Mouse (Mus musculus) limb, embryonic 13.5 days (tissue): Measurements from ENCODE around the gene Gm2012. TPM values are rescaled to one million over a fixed set of nuclear protein-coding genes. Genes with fewer than 3 reads are reported as not detected.
"Not testable (repeated sequence)": the region's sequence is repeated elsewhere in the genome, so short reads cannot be mapped to it uniquely, and the experiment has no call there.

ENCODE experiments used
- ATAC-seq: fragments of 200-750 bp; cut with Nextera tagmentation; 2 replicates; pipeline ENCODE4 v1.8.0; 2017; ENCODE audit warnings: low read depth, moderate number of reproducible peaks, moderate TSS enrichment; ENCODE audit not compliant: low FRiP score
- H3K27ac ChIP-seq: fragments of 300-500 bp; sonication (generic); 2 replicates; pipeline ENCODE4 v1.5.1; 2015; ENCODE audit warnings: inconsistent platforms, mild to moderate bottlenecking, moderate library complexity
- H3K27me3 ChIP-seq: fragments of 300-500 bp; sonication (generic); 2 replicates; pipeline ENCODE4 v1.6.1; 2015; ENCODE audit warnings: mild to moderate bottlenecking, inconsistent platforms
- H3K36me3 ChIP-seq: fragments of 300-500 bp; sonication (generic); 2 replicates; pipeline ENCODE4 v1.6.1; 2015; ENCODE audit warnings: inconsistent platforms, mild to moderate bottlenecking, moderate library complexity
- H3K4me1 ChIP-seq: fragments of 300-500 bp; sonication (generic); 2 replicates; pipeline ENCODE4 v1.6.1; 2015; ENCODE audit warnings: inconsistent platforms
- H3K4me2 ChIP-seq: fragments of 300-500 bp; sonication (generic); replicated peaks from 2 replicates; pipeline ENCODE4 v1.6.1; 2015; ENCODE audit warnings: inconsistent platforms, mild to moderate bottlenecking, moderate library complexity
- H3K4me3 ChIP-seq: fragments of 300-500 bp; sonication (generic); 2 replicates; pipeline ENCODE4 v1.5.1; 2015; ENCODE audit warnings: moderate library complexity, mild to moderate bottlenecking, inconsistent platforms
- H3K9ac ChIP-seq: fragments of 300-500 bp; sonication (generic); 2 replicates; pipeline ENCODE4 v1.6.1; 2015; ENCODE audit warnings: mild to moderate bottlenecking, inconsistent platforms
- H3K9me3 ChIP-seq: fragments of 300-500 bp; sonication (generic); 2 replicates; pipeline ENCODE4 v1.6.1; 2016; ENCODE audit warnings: inconsistent platforms
- WGBS: fragments of 180-500 bp; shearing (Covaris S2); methylation state at CpG from one replicate; pipeline ENCODE4 v1.1.7; 2015; 5-methylcytosine and 5-hydroxymethylcytosine counted together
- microRNA-seq: library from miRNA; unstranded; fragments of <30 nt; microRNA quantifications from one replicate; pipeline ENCODE4, GENCODE M21; 2016
- polyA plus RNA-seq: library from polyadenylated mRNA; unstranded; fragments of >200 nt; fragmentation: Nextera tagmentation; extraction: Ambion mirVana; gene quantifications from 2 replicates; pipeline ENCODE4 v1.2.1, GENCODE M21; 2015

The Gm2012 gene
- not detected in 2 replicates for polyA plus RNA-seq

DNA sequence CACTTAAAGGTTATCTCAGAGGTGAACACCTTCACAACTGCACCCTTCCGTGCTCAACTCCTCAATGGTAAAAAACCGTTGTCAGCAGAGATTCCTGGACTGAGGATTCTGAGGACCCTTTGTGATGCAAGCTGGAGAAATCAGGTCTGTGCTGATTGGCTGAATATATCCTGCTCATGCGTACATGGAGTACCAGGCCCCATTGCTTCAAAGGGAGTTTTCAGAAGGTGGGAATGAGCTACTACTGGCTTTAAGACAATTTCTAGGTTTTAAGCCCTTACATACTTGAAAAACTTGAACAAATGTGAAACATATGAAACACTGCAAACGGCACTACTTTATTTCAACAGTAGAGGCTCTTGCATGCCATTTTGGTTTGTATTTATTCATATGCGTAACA, at the start of gene Gm2012:
Gene Gm2012, minus strand, starts transcription at position 101 of the 400 bp plus-strand sequence.
- not testable (repeated sequence) for H3K27ac ChIP-seq, H3K36me3 ChIP-seq, H3K4me2 ChIP-seq, H3K27me3 ChIP-seq, ATAC-seq, H3K9ac ChIP-seq, H3K4me1 ChIP-seq, H3K9me3 ChIP-seq, H3K4me3 ChIP-seq
- WGBS = 90% methylated on average over 1 of the region's 5 CpGs

DNA sequence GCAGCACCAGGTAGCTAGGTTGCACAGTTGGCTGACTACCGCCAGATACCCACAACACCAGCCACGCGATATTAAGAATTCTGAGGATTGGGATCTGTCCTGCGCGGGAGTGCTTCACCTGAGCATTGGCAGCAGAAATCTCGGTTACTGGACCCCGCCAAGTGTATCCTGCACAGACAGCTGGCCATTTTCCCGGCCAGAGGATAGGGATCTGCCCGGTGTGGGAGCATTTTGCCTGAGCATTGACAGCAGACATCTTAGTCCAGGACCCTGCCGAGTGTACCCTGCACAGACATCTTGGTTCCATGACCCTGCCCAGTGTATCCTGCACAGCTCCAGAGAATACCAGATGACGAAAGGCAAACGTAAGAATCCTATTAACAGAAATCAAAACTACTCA, 72.0 kb downstream of the Gm2012 start:
- H3K4me3 ChIP-seq, H3K27me3 ChIP-seq, H3K4me1 ChIP-seq, H3K9me3 ChIP-seq, H3K9ac ChIP-seq, ATAC-seq, H3K27ac ChIP-seq, H3K4me2 ChIP-seq, H3K36me3 ChIP-seq: not testable (repeated sequence)
- WGBS = 77% methylated on average over 12 of the region's 12 CpGs

Small RNAs within 50 kb of the gene (microRNA-seq; reads per million reads assigned to microRNA genes)
- not detected for gene Gm26302

Other genes with a start within 250 kb of the Gm2012 start
- gene Gm5168, start 180.3 kb downstream of the Gm2012 start, polyA plus RNA-seq = not detected in 2 replicates
- gene Gm2030, start 78.7 kb upstream of the Gm2012 start, polyA plus RNA-seq = not detected in 2 replicates